Mouse (Mus musculus): Measurements from ENCODE around the gene Hist1h4h.
"Not testable (repeated sequence)": the region's sequence is repeated elsewhere in the genome, so short reads cannot be mapped to it uniquely, and the experiment has no call there.

Hist1h4h gene

DNA sequence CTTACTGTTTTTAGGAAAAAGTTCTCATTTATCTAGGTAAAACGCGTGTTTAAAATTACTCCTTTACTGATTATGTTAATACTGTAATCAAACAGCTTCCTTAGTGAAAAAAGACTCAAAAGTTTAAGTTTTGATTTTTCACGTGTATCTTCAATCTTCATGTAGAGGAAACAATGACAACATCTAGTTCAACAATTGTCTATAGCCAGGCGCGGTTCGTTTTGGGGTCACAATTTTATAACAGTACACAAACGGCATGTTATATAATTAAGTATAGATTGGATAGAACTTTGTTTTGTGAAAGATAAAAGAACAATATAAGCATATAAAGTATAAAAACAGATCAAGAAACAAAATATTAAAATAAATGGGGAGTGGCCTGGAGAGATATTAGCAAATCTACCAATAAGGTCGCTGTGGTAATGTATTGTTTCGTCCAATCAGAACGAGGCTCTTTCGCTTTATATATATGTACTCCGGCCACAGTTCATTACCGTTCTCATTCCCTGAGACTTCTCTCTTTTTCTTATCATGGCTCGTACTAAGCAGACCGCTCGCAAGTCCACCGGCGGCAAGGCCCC is 44.5 kb downstream of the Hist1h4h start, which contains the start of gene Hist1h3d:
TSS of gene Hist1h3d (plus strand) at position 493 of the 581 bp plus-strand sequence.
- no peak for DNase-seq (ENCODE audit: extremely low read depth, low read depth, low spot score)

DNA sequence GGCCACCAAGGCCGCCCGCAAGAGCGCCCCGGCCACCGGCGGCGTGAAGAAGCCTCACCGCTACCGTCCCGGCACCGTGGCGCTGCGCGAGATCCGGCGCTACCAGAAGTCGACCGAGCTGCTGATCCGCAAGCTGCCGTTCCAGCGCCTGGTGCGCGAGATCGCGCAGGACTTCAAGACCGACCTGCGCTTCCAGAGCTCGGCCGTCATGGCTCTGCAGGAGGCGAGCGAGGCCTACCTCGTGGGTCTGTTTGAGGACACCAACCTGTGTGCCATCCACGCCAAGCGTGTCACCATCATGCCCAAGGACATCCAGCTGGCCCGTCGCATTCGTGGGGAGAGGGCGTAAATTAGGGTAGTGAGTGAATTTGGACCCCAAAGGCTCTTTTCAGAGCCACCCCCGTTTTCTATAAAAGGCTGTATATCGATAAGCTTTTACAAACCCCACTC is 45.0 kb downstream of the Hist1h4h start:
- not testable (repeated sequence) for DNase-seq (ENCODE audit: extremely low read depth, low read depth, low spot score)

DNA sequence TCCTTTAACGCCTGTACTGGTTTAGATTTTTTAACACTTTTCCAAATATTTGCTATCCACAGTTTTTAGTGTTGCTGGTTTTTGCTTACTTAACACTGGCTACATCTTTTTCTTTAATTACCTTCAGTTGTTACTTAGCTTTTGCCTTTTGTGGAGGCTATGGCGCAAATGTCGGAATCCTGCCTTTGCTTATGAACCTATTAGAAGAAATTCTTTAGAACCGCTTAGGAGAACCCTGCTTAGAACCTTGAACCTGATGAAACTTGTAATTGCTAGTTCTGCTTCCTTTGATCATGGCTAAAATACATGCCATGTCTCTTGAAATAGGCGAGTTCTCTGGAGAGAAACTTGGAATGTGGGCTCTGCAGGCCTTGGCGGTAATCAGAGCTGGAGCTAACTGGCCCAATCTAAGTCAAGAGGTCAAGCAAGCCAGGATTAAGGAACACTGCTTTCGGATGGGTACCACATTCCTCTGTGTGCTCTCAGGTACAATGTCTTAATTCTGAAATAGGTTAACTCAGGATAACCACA is 45.6 kb downstream of the Hist1h4h start:
- no peak for DNase-seq (ENCODE audit: extremely low read depth, low read depth, low spot score)

DNA sequence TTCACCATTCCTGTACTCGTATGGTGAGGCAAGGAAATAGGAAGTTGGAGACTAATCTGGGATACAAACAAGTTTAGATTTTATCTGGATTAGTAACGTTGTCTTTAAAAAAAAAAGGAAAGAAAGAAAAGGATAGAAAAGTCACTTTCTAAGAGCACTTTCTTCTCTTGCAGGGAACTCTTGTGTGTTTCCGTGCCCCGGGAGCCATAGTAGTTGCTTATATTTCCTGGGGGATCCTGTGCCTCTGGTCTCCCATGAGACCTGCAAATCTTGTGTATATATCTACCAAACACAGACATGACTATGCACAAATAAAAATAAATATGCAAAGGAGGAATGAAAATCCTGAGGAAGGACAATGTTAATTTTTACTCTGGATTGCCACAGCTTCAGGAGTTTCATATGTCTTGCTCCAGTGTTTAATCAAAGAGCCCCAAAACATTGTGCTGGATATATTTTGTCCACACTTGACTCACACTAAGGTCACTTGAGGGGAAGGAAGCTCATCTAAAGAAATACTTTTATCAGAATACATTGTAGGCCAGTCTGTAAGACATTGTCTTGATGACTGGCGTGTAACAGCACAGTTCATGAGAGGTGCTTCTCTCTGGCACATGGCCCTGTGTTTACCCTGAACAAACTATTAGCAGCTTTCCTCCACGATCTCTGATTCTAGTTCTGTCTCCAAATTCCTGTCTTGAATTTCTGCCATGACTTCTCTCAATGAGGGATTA is 46.2 kb downstream of the Hist1h4h start:
- DNase-seq (ENCODE audit: extremely low read depth, low read depth, low spot score): no peak

GRCm38 (mm10) chr13:23577835-23578234 is 47.0 kb downstream of the Hist1h4h start:
- DNase-seq (ENCODE audit: extremely low read depth, low read depth, low spot score): no peak

Data from fat pad, adult 2 months (tissue).